Mouse (Mus musculus): ENCODE data around the gene Ptgfrn.

- TF ChIP-seq POLR2A (IDR thresholded peaks at IDR 0.05; ENCODE audit: borderline replicate concordance, insufficient read depth, low read length) = no peak
- no peak for TF ChIP-seq CTCF (IDR thresholded peaks at IDR 0.05; ENCODE audit: borderline replicate concordance, insufficient read depth, low read depth, low read length)
Observed at GRCm38 (mm10) chr3:101131772-101132171, 21.7 kb upstream of the Ptgfrn start.

Data from cerebellum, adult 2 months (tissue).